24 mouse cellular contexts compared by ENCODE assay signal in the genomic region with DNA sequence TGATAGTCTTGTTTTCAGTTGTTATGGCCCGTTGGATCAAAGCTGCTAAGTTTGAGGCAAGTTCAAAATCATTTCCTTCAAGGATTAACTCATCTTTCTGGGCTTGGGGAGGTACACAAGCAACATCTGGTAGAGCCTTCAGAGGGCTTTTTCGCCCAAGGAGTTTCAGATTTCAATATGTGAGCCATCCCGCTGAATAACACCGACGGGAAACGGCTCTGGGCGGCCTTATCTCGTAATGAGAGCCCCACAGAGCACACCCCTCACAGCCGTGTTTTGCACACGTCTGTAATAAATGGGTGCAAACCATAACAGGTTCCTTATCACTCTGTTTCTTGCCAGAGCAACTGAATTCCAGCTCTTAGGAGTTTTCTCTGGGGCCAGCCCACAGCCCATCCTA.
"Had no signal": no experiment of that assay in that cellular context is flagged by ENCODE, and none has a peak within 500 bp of the region (broad histone marks: within the 10 kb centered on the region; RNA-seq: fewer than 3 reads in every experiment).

No protein-coding gene starts in this region.

- ATAC-seq: hindbrain, postnatal 0 days; intestine, embryonic 16.5 days had no signal

- H3K9me3 ChIP-seq: heart, embryonic 13.5 days; heart, embryonic 15.5 days; hindbrain, embryonic 13.5 days; hindbrain, embryonic 15.5 days; kidney, embryonic 15.5 days; limb, embryonic 13.5 days; liver, embryonic 13.5 days; liver, embryonic 15.5 days had no signal

- H3K27me3 ChIP-seq: heart, embryonic 13.5 days; heart, embryonic 15.5 days; hindbrain, embryonic 13.5 days; hindbrain, embryonic 15.5 days; kidney, embryonic 15.5 days; limb, embryonic 13.5 days; liver, embryonic 13.5 days; liver, embryonic 15.5 days had no signal

- H3K4me2 ChIP-seq: heart, embryonic 11.5 days; heart, embryonic 13.5 days; heart, embryonic 15.5 days; hindbrain, embryonic 13.5 days; hindbrain, embryonic 15.5 days; kidney, embryonic 15.5 days; limb, embryonic 13.5 days; liver, embryonic 11.5 days; liver, embryonic 13.5 days; liver, embryonic 15.5 days had no signal

- H3K27ac ChIP-seq: heart, embryonic 13.5 days; heart, embryonic 15.5 days; hindbrain, embryonic 13.5 days; hindbrain, embryonic 15.5 days; hindbrain, postnatal 0 days; kidney, embryonic 15.5 days; kidney, postnatal 0 days; limb, embryonic 13.5 days; liver, embryonic 13.5 days; liver, embryonic 15.5 days had no signal

- H3K4me3 ChIP-seq: heart, embryonic 13.5 days; heart, embryonic 15.5 days; hindbrain, embryonic 13.5 days; hindbrain, embryonic 15.5 days; kidney, embryonic 15.5 days; limb, embryonic 13.5 days; liver, embryonic 13.5 days; liver, embryonic 15.5 days had no signal

- H3K9ac ChIP-seq: heart, embryonic 13.5 days; heart, embryonic 15.5 days; hindbrain, embryonic 13.5 days; hindbrain, embryonic 15.5 days; kidney, embryonic 15.5 days; limb, embryonic 13.5 days; liver, embryonic 13.5 days; liver, embryonic 15.5 days had no signal

- H3K4me1 ChIP-seq: heart, embryonic 13.5 days; heart, embryonic 15.5 days; hindbrain, embryonic 13.5 days; hindbrain, embryonic 15.5 days; kidney, embryonic 15.5 days; liver, embryonic 13.5 days; liver, embryonic 15.5 days had no signal

- DNase-seq: heart, adult 18-20 months; heart, postnatal 14 days; heart, postnatal 36 days; kidney, adult 11 months; kidney, adult 2 months; kidney, adult 9 months; kidney, postnatal 14 days; kidney, postnatal 36 days; layer of hippocampus, adult 9-11 months; layer of hippocampus, postnatal 36 days; liver; liver, embryonic 13.5 days had no signal

- H3K36me3 ChIP-seq: heart, embryonic 13.5 days; heart, embryonic 15.5 days; hindbrain, embryonic 13.5 days; hindbrain, embryonic 15.5 days; kidney, embryonic 15.5 days; limb, embryonic 13.5 days; liver, embryonic 13.5 days; liver, embryonic 15.5 days had no signal
